Mouse (Mus musculus): ENCODE results near the gene Pck1.
"Not testable (repeated sequence)": the region's sequence is repeated elsewhere in the genome, so short reads cannot be mapped to it uniquely, and the experiment has no call there.

Gene Pck1

GRCm38 (mm10) chr2:173152436-173153151 lies at the start of gene Pck1:
TSS of gene Pck1 (plus strand) at chr2:173153048.
- CTCF ChIA-PET: interaction anchor here in 1 of 4 experiments (0.6 kb wide), 1 partner anchor 814 kb away, joined by 4 read pairs; no protein-coding TSS in a partner anchor
- POLR2A ChIA-PET: no interaction called here

- ChIA-PET POLR2A (interaction anchor here in 2 of 4 experiments (0.6 to 1.0 kb wide), 3 partner anchors 13 to 163 kb away, joined by 3 to 4 read pairs (median 3); no protein-coding TSS in a partner anchor), CTCF (interaction anchor here (0.6 to 8.0 kb wide), 24 partner anchors 9 to 459 kb away, joined by 3 to 87 read pairs (median 4); no protein-coding TSS in a partner anchor)
Measured at GRCm38 (mm10) chr2:173106409-173106808, 46.4 kb upstream of the Pck1 start.

- ChIA-PET CTCF (interaction anchor here (0.5 to 8.0 kb wide), 50 partner anchors 9 to 1294 kb away, joined by 3 to 87 read pairs (median 4); partner anchors contain the start of gene Spo11 (in 1 of the 4)), POLR2A (interaction anchor here in 3 of 4 experiments (0.5 to 0.9 kb wide), 4 partner anchors 14 to 1100 kb away, joined by 3 read pairs; no protein-coding TSS in a partner anchor)
Measured at GRCm38 (mm10) chr2:173106889-173107785, 45.7 kb upstream of the Pck1 start.

GRCm38 (mm10) chr2:173108509-173109190 lies 44.2 kb upstream of the Pck1 start:
- CTCF ChIA-PET: interaction anchor here (0.6 to 8.0 kb wide), 27 partner anchors 9 to 453 kb away, joined by 3 to 87 read pairs (median 4); partner anchors contain the start of gene Zbp1 (in 1 of the 4)
- POLR2A ChIA-PET: interaction anchor here in 1 of 4 experiments (0.9 to 1.1 kb wide), 2 partner anchors 33 to 74 kb away, joined by 3 read pairs; no protein-coding TSS in a partner anchor

GRCm38 (mm10) chr2:173109510-173109909 lies 43.3 kb upstream of the Pck1 start:
- ChIA-PET CTCF (interaction anchor here in 3 of 4 experiments (0.6 to 8.0 kb wide), 11 partner anchors 12 to 444 kb away, joined by 3 to 87 read pairs (median 7); no protein-coding TSS in a partner anchor), POLR2A (no interaction called here)

- ChIA-PET POLR2A (no interaction called here), CTCF (interaction anchor here in 3 of 4 experiments (0.5 to 8.0 kb wide), 8 partner anchors 13 to 451 kb away, joined by 3 to 87 read pairs (median 4); no protein-coding TSS in a partner anchor)
Measured at GRCm38 (mm10) chr2:173110571-173110970, 42.3 kb upstream of the Pck1 start.

GRCm38 (mm10) chr2:173113796-173114195 lies 39.1 kb upstream of the Pck1 start:
- CTCF ChIA-PET: interaction anchor here (0.5 to 1.5 kb wide), 17 partner anchors 8 to 448 kb away, joined by 3 to 5 read pairs (median 3); no protein-coding TSS in a partner anchor
- POLR2A ChIA-PET: interaction anchor here in 2 of 4 experiments (0.9 to 1.2 kb wide), 2 partner anchors 46 to 57 kb away, joined by 3 read pairs; no protein-coding TSS in a partner anchor

GRCm38 (mm10) chr2:173119023-173119944 lies 33.6 kb upstream of the Pck1 start, which contains the start of gene Ctcfl:
TSS of gene Ctcfl (minus strand) at chr2:173119525.
- ChIA-PET CTCF (no interaction called here), POLR2A (no interaction called here)

GRCm38 (mm10) chr2:173120117-173120516 lies 32.7 kb upstream of the Pck1 start:
- POLR2A ChIA-PET: not testable (repeated sequence)
- CTCF ChIA-PET: interaction anchor here in 2 of 4 experiments (0.6 kb wide), 2 partner anchors 42 to 613 kb away, joined by 3 read pairs; no protein-coding TSS in a partner anchor

- ChIA-PET CTCF (interaction anchor here in 3 of 4 experiments (0.6 to 1.5 kb wide), 4 partner anchors 27 to 182 kb away, joined by 3 read pairs; no protein-coding TSS in a partner anchor), POLR2A (no interaction called here)
Measured at GRCm38 (mm10) chr2:173124022-173124735, 28.7 kb upstream of the Pck1 start.

- POLR2A ChIA-PET: no interaction called here
Measured at GRCm38 (mm10) chr2:173126386-173126785, 26.5 kb upstream of the Pck1 start.

GRCm38 (mm10) chr2:173129111-173129510 lies 23.7 kb upstream of the Pck1 start:
- CTCF ChIA-PET: no interaction called here
- POLR2A ChIA-PET: interaction anchor here in 2 of 4 experiments (0.6 to 1.0 kb wide), 2 partner anchors 17 to 43 kb away, joined by 3 read pairs; no protein-coding TSS in a partner anchor

More at GRCm38 (mm10) chr2:173126386-173126785, 26.5 kb upstream of the Pck1 start:
- CTCF ChIA-PET: interaction anchor here in 1 of 4 experiments (0.6 kb wide), 1 partner anchor 432 kb away, joined by 3 read pairs; no protein-coding TSS in a partner anchor

GRCm38 (mm10) chr2:173132262-173132661 lies 20.6 kb upstream of the Pck1 start:
- ChIA-PET CTCF (no interaction called here), POLR2A (interaction anchor here in 1 of 4 experiments (0.5 kb wide), 1 partner anchor 469 kb away, joined by 4 read pairs; no protein-coding TSS in a partner anchor)

GRCm38 (mm10) chr2:173132794-173133300 lies 20.0 kb upstream of the Pck1 start:
- CTCF ChIA-PET: interaction anchor here in 1 of 4 experiments (0.6 kb wide), 1 partner anchor 415 kb away, joined by 4 read pairs; no protein-coding TSS in a partner anchor
- POLR2A ChIA-PET: interaction anchor here in 1 of 4 experiments (0.5 kb wide), 1 partner anchor 469 kb away, joined by 4 read pairs; no protein-coding TSS in a partner anchor

GRCm38 (mm10) chr2:173134695-173135094 lies 18.2 kb upstream of the Pck1 start:
- POLR2A ChIA-PET: no interaction called here

More at GRCm38 (mm10) chr2:173134695-173135094, 18.2 kb upstream of the Pck1 start:
- CTCF ChIA-PET: interaction anchor here in 1 of 4 experiments (1.4 kb wide), 1 partner anchor 25 kb away, joined by 4 read pairs; no protein-coding TSS in a partner anchor
